Mouse (Mus musculus) CH12F3 (cell line): ENCODE measurements around the gene Rab7.

Source experiments
- in situ Hi-C: fragments of 300-500 bp; cut with MboI; formaldehyde crosslinking; loops from 2 replicates; pipeline ENCODE4 v1.14.3; 2020; ENCODE audit warnings: low sequenced_read_pairs

Gene Rab7

GRCm38 (mm10) chr6:88044577-88045405 is at the start of gene Rab7:
Gene Rab7 (minus strand): TSS chr6:88045270.
- in situ Hi-C loops = no loop called here

- in situ Hi-C loops = no loop called here
These were observed 43.9 kb upstream of the Rab7 start for GRCm38 (mm10) chr6:88088971-88089370.

- in situ Hi-C loops = no loop called here
These were observed 39.4 kb upstream of the Rab7 start, which contains the start of gene Rpn1 for GRCm38 (mm10) chr6:88084278-88085151. Gene Rpn1 (plus strand): TSS chr6:88084482.

- in situ Hi-C loops = no loop called here
These were observed 38.6 kb upstream of the Rab7 start for GRCm38 (mm10) chr6:88083672-88084071.

GRCm38 (mm10) chr6:88083095-88083494 is 38.0 kb upstream of the Rab7 start:
- in situ Hi-C loops = no loop called here

GRCm38 (mm10) chr6:88075960-88076517 is 31.0 kb upstream of the Rab7 start:
- in situ Hi-C loops = no loop called here

- in situ Hi-C loops = no loop called here
These were observed 29.9 kb upstream of the Rab7 start for GRCm38 (mm10) chr6:88074752-88075554.

GRCm38 (mm10) chr6:88071216-88071615 is 26.1 kb upstream of the Rab7 start:
- in situ Hi-C loops = no loop called here

GRCm38 (mm10) chr6:88070468-88070867 is 25.4 kb upstream of the Rab7 start:
- in situ Hi-C loops = no loop called here

- in situ Hi-C loops = no loop called here
These were observed 23.7 kb upstream of the Rab7 start for GRCm38 (mm10) chr6:88068739-88069138.

GRCm38 (mm10) chr6:88067722-88068121 is 22.7 kb upstream of the Rab7 start:
- in situ Hi-C loops = no loop called here

- in situ Hi-C loops = no loop called here
These were observed 20.9 kb upstream of the Rab7 start for GRCm38 (mm10) chr6:88065968-88066367.

GRCm38 (mm10) chr6:88065116-88065515 is 20.0 kb upstream of the Rab7 start:
- in situ Hi-C loops = no loop called here

- in situ Hi-C loops = no loop called here
These were observed 19.1 kb upstream of the Rab7 start for GRCm38 (mm10) chr6:88064072-88064642.

- in situ Hi-C loops = no loop called here
These were observed 17.3 kb upstream of the Rab7 start for GRCm38 (mm10) chr6:88062398-88062797.

- in situ Hi-C loops = no loop called here
These were observed 16.3 kb upstream of the Rab7 start for GRCm38 (mm10) chr6:88061406-88061805.

GRCm38 (mm10) chr6:88060602-88061001 is 15.5 kb upstream of the Rab7 start:
- in situ Hi-C loops = no loop called here

- in situ Hi-C loops = no loop called here
These were observed 14.8 kb upstream of the Rab7 start for GRCm38 (mm10) chr6:88059903-88060302.

- in situ Hi-C loops = no loop called here
These were observed 11.8 kb upstream of the Rab7 start for GRCm38 (mm10) chr6:88056866-88057265.

- in situ Hi-C loops = no loop called here
These were observed 10.6 kb upstream of the Rab7 start for GRCm38 (mm10) chr6:88055663-88056062.
